Comparison of ENCODE assay signal across 16 mouse cellular contexts in genomic region chr13:55827679-55828140, GRCm38 (mm10). TPM values are rescaled to one million over a fixed set of nuclear protein-coding genes. Genes with fewer than 3 reads are reported as not detected.
DNase-seq lines count a peak whose midpoint lies in the region; ATAC-seq and TF ChIP-seq lines count a peak whose summit lies in the region.
"Had no signal": no experiment of that assay in that cellular context is flagged by ENCODE, and none has a peak within 500 bp of the region (broad histone marks: within the 10 kb centered on the region; RNA-seq: fewer than 3 reads in every experiment).

No protein-coding gene starts in this region.

- H3K36me3 ChIP-seq in hindbrain, embryonic 10.5 days: no peaks in the 10 kb centered on the region
- H3K36me3 ChIP-seq in hindbrain, embryonic 12.5 days: no peaks in the 10 kb centered on the region
- no peaks in the 10 kb centered on the region for H3K36me3 ChIP-seq in E14TG2a.4 (ENCODE audit: insufficient read depth, low read length)
- H3K36me3 ChIP-seq in limb, embryonic 10.5 days: peaks cover 31% of the 10 kb centered on the region; the same call in 1 of the 2 replicates
- no peaks in the 10 kb centered on the region for H3K36me3 ChIP-seq in midbrain, embryonic 11.5 days (ENCODE audit: control insufficient read depth, insufficient read depth, low read length)
- H3K36me3 ChIP-seq: hindbrain, embryonic 13.5 days; liver, embryonic 15.5 days had no signal

- no peak for TF ChIP-seq CTCF in E14TG2a.4 (conservative IDR thresholded peaks at IDR 0.05; ENCODE audit: low read length)

- H3K9ac ChIP-seq in hindbrain, embryonic 12.5 days: no peak overlapping the region
- H3K9ac ChIP-seq in midbrain, embryonic 11.5 days (ENCODE audit: low read length): no peak overlapping the region
- H3K9ac ChIP-seq: hindbrain, embryonic 13.5 days; liver, embryonic 15.5 days had no signal

- under 1% methylated on average over 6 of the region's 6 CpGs for WGBS in hindbrain, embryonic 10.5 days
- WGBS in hindbrain, embryonic 12.5 days: 1% methylated on average over 6 of the region's 6 CpGs
- under 1% methylated on average over 6 of the region's 6 CpGs for whole genome bisulfite sequencing in limb, embryonic 10.5 days
- 1% methylated on average over 6 of the region's 6 CpGs for WGBS in midbrain, embryonic 11.5 days

- no peak overlapping the region for H3K4me2 ChIP-seq in hindbrain, embryonic 12.5 days (replicated peaks)
- H3K4me2 ChIP-seq in midbrain, embryonic 11.5 days: no peak overlapping the region
- H3K4me2 ChIP-seq: hindbrain, embryonic 13.5 days; liver, embryonic 15.5 days had no signal

- ATAC-seq in hindbrain, embryonic 12.5 days (ENCODE audit: low FRiP score): no peak
- ATAC-seq in frontal cortex, adult (ENCODE audit: low TSS enrichment): no peak
- ATAC-seq in midbrain, embryonic 11.5 days (ENCODE audit: low FRiP score): no peak
- ATAC-seq: activated CD4-positive, CD25-positive, alpha-beta regulatory T cell, adult 4 months; midbrain, embryonic 16.5 days had no signal

- no peaks in the 10 kb centered on the region for H3K9me3 ChIP-seq in hindbrain, embryonic 10.5 days
- H3K9me3 ChIP-seq in hindbrain, embryonic 12.5 days (replicated peaks): no peaks in the 10 kb centered on the region
- H3K9me3 ChIP-seq in E14TG2a.4 (ENCODE audit: low read length): no peaks in the 10 kb centered on the region; the same call in 1 of the 2 replicates
- no peaks in the 10 kb centered on the region for H3K9me3 ChIP-seq in limb, embryonic 10.5 days (replicated peaks)
- H3K9me3 ChIP-seq in midbrain, embryonic 11.5 days (ENCODE audit: control insufficient read depth, low read length): no peaks in the 10 kb centered on the region
- H3K9me3 ChIP-seq: hindbrain, embryonic 13.5 days; liver, embryonic 15.5 days had no signal

- H3K4me1 ChIP-seq in hindbrain, embryonic 10.5 days (replicated peaks): peaks cover 51% of the 10 kb centered on the region
- H3K4me1 ChIP-seq in hindbrain, embryonic 12.5 days: peaks cover 23% of the 10 kb centered on the region
- peaks cover 48% of the 10 kb centered on the region for H3K4me1 ChIP-seq in E14TG2a.4 (replicated peaks; ENCODE audit: low read depth, low read length)
- H3K4me1 ChIP-seq in limb, embryonic 10.5 days: peaks cover 76% of the 10 kb centered on the region
- peaks cover 15% of the 10 kb centered on the region for H3K4me1 ChIP-seq in midbrain, embryonic 11.5 days (ENCODE audit: control insufficient read depth, insufficient read depth, low read length)

- H3K27me3 ChIP-seq in hindbrain, embryonic 10.5 days (ENCODE audit: insufficient read depth, poor library complexity, severe bottlenecking): peaks cover 98% of the 10 kb centered on the region
- H3K27me3 ChIP-seq in hindbrain, embryonic 12.5 days: peaks cover 91% of the 10 kb centered on the region
- peaks cover 94% of the 10 kb centered on the region for H3K27me3 ChIP-seq in E14TG2a.4 (ENCODE audit: insufficient read depth, low read length)
- H3K27me3 ChIP-seq in limb, embryonic 10.5 days (ENCODE audit: low read depth, poor library complexity, severe bottlenecking): peaks cover 94% of the 10 kb centered on the region
- H3K27me3 ChIP-seq in midbrain, embryonic 11.5 days (ENCODE audit: control insufficient read depth, insufficient read depth, low read length): peaks cover 93% of the 10 kb centered on the region

- no peak for DNase-seq in hindbrain, embryonic 10.5 days (ENCODE audit: low spot score)
- DNase-seq in ZHBTc4 (ENCODE audit: low read depth, low spot score): peak; percentile 26
- DNase-seq in limb, embryonic 10.5 days (ENCODE audit: low spot score): peak; percentile 70
- no peak for DNase-seq in frontal cortex, postnatal 10 days (ENCODE audit: low spot score in 2 of 2)
- no peak for DNase-seq in midbrain, embryonic 11.5 days (ENCODE audit: low spot score, missing footprints)
- DNase-seq: spleen, adult 18-20 months; thymus, postnatal 14 days had no signal

- peak overlapping the region; percentile 31; the same call in 1 of the 2 replicates for H3K4me3 ChIP-seq in hindbrain, embryonic 10.5 days
- no peak overlapping the region for H3K4me3 ChIP-seq in hindbrain, embryonic 12.5 days
- peak overlapping the region; percentile 24; the same call in 1 of the 2 replicates for H3K4me3 ChIP-seq in E14TG2a.4 (replicated peaks; ENCODE audit: low read length)
- peak overlapping the region; percentile 56 for H3K4me3 ChIP-seq in limb, embryonic 10.5 days
- H3K4me3 ChIP-seq in midbrain, embryonic 11.5 days (ENCODE audit: low read depth, low read length): no peak overlapping the region
- H3K4me3 ChIP-seq: hindbrain, embryonic 13.5 days; layer of hippocampus, adult 2 months; liver, embryonic 15.5 days had no signal

- H3K27ac ChIP-seq in hindbrain, embryonic 10.5 days: no peak overlapping the region
- no peak overlapping the region for H3K27ac ChIP-seq in hindbrain, embryonic 12.5 days
- H3K27ac ChIP-seq in limb, embryonic 10.5 days: peak overlapping the region; percentile 90
- H3K27ac ChIP-seq in midbrain, embryonic 11.5 days (ENCODE audit: low read depth, low read length): no peak overlapping the region
- H3K27ac ChIP-seq: hindbrain, embryonic 13.5 days; layer of hippocampus, adult 2 months; liver, embryonic 15.5 days had no signal

RNA-seq across cellular contexts. Expression of gene Pitx1, which starts 8.3 kb away (rescaled TPM):
- 0.47 and 0.80 TPM in 2 replicates for polyA plus RNA-seq in hindbrain, embryonic 10.5 days (2016; fragmentation: Nextera tagmentation; extraction: Ambion mirVana)
- polyA plus RNA-seq in hindbrain, embryonic 12.5 days (2016; fragmentation: Nextera tagmentation; extraction: Ambion mirVana): 0.61 and 0.81 TPM in 2 replicates
- 77.9 and 151 TPM in 2 replicates for polyA plus RNA-seq in limb, embryonic 10.5 days (2016; fragmentation: Nextera tagmentation; extraction: Ambion mirVana)
- 0.25 and 0.88 TPM in 2 replicates for polyA plus RNA-seq in midbrain, embryonic 11.5 days (2014; fragmentation: Nextera tagmentation; extraction: Ambion mirVana)
- polyA plus RNA-seq: activated CD4-positive, CD25-positive, alpha-beta regulatory T cell, adult 4 months; frontal cortex, adult 2 months had no signal

RNA-seq across cellular contexts. Expression of gene Catsper3, which starts 43.3 kb away (rescaled TPM):
- polyA plus RNA-seq in hindbrain, embryonic 10.5 days (2016; fragmentation: Nextera tagmentation; extraction: Ambion mirVana): not detected in 2 replicates
- polyA plus RNA-seq in hindbrain, embryonic 12.5 days (2016; fragmentation: Nextera tagmentation; extraction: Ambion mirVana): not detected in 2 replicates
- 0.25 TPM in 1 of 2 replicates, not detected in the other for polyA plus RNA-seq in limb, embryonic 10.5 days (2016; fragmentation: Nextera tagmentation; extraction: Ambion mirVana)
- not detected in 2 replicates for polyA plus RNA-seq in midbrain, embryonic 11.5 days (2014; fragmentation: Nextera tagmentation; extraction: Ambion mirVana)
- polyA plus RNA-seq: hindbrain, embryonic 13.5 days; liver, embryonic 15.5 days had no signal

Comparison
In these comparisons a context has a peak if more than half of its experiments do, and no peak if none do; other contexts are left out.
1. H3K4me3 ChIP-seq: peak in hindbrain, embryonic 10.5 days (single experiment), E14TG2a.4 (single experiment) and limb, embryonic 10.5 days (single experiment); none in hindbrain, embryonic 12.5 days (single experiment) and midbrain, embryonic 11.5 days (single experiment).
2. DNase-seq: peak in ZHBTc4 (single experiment) and limb, embryonic 10.5 days (single experiment); none in hindbrain, embryonic 10.5 days (single experiment), frontal cortex, postnatal 10 days (0 of 2) and midbrain, embryonic 11.5 days (single experiment).
3. RNA of gene Pitx1, which starts 8.3 kb away (polyA plus RNA-seq): 77.9 to 151 TPM in limb, embryonic 10.5 days; 0.61 to 0.81 TPM in hindbrain, embryonic 12.5 days, 0.47 to 0.80 TPM in hindbrain, embryonic 10.5 days and 0.25 to 0.88 TPM in midbrain, embryonic 11.5 days; every median in the first group is over 10 times any median in the second.